Mouse (Mus musculus) heart, postnatal 0 days (tissue): ENCODE results near the gene Tfdp1.

Source experiments
- CTCF ChIP-seq: IDR thresholded peaks from 2 replicates; pipeline ENCODE4 v1.5.1; 2016; ENCODE audit warnings: antibody characterized with exemption, control low read depth, low read depth
- EP300 ChIP-seq: IDR thresholded peaks from 2 replicates; pipeline ENCODE4 v1.6.1; 2016; ENCODE audit warnings: antibody characterized with exemption, low read depth

DNA sequence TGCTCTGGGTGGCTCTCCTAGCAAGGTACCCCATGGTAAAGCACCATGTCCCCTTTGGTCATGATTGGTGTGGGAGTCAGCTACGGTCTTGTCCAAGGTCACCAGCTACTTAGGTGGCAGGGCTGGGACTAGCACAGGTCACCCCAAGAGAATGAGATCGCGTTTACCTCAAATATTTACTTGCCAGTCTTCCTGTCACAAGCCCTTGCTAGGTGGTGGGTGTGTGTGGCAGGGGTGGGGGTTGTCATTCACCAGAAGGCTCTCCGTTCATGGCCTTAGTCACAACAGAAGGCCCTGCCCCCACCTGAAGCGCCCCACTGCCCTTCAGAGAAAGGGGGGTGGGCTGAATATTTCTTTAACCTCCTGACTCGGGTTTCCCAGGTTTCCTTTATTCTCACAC is 65.0 kb downstream of the Tfdp1 start:
- TF ChIP-seq CTCF = no peak
- TF ChIP-seq EP300 = no peak
